Mouse (Mus musculus): ENCODE results near the gene Smyd5. TPM values are rescaled to one million over a fixed set of nuclear protein-coding genes. Genes with fewer than 3 reads are reported as not detected.

Smyd5 gene
- polyA plus RNA-seq, 1 experiment, result 9.5 TPM

DNA sequence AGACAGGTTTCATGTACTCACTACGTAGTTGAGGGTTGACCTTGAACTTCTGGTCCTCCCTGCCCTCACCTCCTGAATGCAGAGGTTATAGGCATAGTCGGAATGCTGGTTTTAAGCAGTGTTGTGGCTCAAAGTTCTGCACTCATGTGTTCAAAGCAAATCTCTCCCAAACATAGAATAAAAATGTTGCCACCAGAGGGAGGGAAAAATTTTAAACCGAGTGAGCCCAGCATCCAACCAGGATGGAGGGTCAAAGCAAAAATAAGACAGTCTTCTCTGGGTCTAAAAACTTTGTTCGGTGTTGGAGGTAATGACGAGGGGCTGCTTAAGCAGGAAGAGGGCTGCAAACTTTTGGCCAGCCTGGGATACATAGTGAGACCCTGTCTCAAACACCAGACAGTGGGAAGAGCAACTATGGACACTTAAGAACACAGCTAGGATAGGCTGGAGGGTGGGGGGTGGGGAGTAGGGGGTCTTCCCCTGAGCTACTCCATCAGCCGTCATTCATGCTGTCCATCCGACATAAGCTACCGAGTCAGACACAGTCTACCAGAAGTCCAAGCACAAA is 431 bp upstream of the Smyd5 start:
- WGBS, result 48% methylated on average over 8 of the region's 8 CpGs
- H3K27ac ChIP-seq (ENCODE audit: insufficient read depth, low read depth, low read length), result no peak overlapping the region
- H3K27me3 ChIP-seq (ENCODE audit: control insufficient read depth, insufficient read depth, low read length), result no peaks in the 10 kb centered on the region
- H3K4me3 ChIP-seq (ENCODE audit: low read depth, low read length), result peak overlapping the region; percentile 97
- TF ChIP-seq CTCF (IDR thresholded peaks at IDR 0.05; ENCODE audit: extremely low read depth, insufficient read length, insufficient replicate concordance, low read depth, low read length), result no peak
- no peak for TF ChIP-seq POLR2A (IDR thresholded peaks at IDR 0.05; ENCODE audit: low read depth, low read length)
- H3K4me1 ChIP-seq (ENCODE audit: control insufficient read depth, insufficient read depth, insufficient read length, low read length), result peaks cover 8% of the 10 kb centered on the region
- H3K36me3 ChIP-seq (ENCODE audit: control insufficient read depth, insufficient read depth, low read length), result no peaks in the 10 kb centered on the region

DNA sequence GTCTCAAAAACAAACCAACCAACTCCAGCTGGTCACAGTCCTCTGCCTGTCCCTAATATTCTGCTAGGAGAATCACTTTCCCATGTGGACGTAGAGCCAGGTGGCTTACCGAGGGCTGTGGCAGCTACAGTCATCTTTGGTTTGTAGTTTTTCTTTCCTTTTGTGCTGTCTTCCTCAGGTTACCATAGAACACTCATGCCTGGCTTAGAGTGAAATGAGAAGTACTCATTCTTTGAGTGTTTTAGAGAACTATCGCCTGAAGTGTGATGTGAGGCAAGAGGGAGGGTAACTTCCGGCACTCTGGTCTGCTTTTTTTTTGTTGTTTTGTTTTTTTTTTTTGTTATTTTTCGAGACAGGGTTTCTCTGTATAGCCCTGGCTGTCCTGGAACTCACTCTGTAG is 2.1 kb downstream of the Smyd5 start:
- peaks cover 8% of the 10 kb centered on the region for H3K4me1 ChIP-seq (ENCODE audit: control insufficient read depth, insufficient read depth, insufficient read length, low read length)
- WGBS, result 72% methylated on average over 5 of the region's 5 CpGs

DNA sequence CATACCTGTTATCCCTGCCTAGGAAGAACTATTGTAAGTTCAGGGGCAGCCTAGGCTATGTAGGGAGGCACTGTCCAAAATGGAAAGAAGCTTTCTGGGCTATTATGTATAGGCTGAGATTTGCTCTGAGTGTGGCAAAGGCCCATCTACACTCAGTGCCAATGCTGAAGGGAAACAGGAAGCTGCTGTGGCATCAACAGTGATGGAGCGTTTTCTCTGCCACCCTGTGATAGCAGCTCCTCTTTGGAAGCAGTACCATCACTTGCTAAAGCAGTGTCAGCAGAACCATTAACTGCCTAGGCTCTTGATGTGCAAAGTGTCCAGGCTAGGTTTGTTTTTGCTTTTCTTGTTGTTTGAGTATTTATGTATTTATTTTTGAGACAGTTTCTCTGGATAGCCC is 4.4 kb downstream of the Smyd5 start:
- peaks cover 7% of the 10 kb centered on the region for H3K36me3 ChIP-seq (ENCODE audit: control insufficient read depth, insufficient read depth, low read length)
- no peaks in the 10 kb centered on the region for H3K27me3 ChIP-seq (ENCODE audit: control insufficient read depth, insufficient read depth, low read length)
- no peak overlapping the region for H3K27ac ChIP-seq (ENCODE audit: insufficient read depth, low read depth, low read length)
- whole genome bisulfite sequencing, result 63% methylated on average over 1 of the region's 1 CpGs
- H3K4me3 ChIP-seq (ENCODE audit: low read depth, low read length), result no peak overlapping the region
- H3K4me1 ChIP-seq (ENCODE audit: control insufficient read depth, insufficient read depth, insufficient read length, low read length), result peaks cover 8% of the 10 kb centered on the region
- TF ChIP-seq CTCF (IDR thresholded peaks at IDR 0.05; ENCODE audit: extremely low read depth, insufficient read length, insufficient replicate concordance, low read depth, low read length) (no peak), POLR2A (IDR thresholded peaks at IDR 0.05; ENCODE audit: low read depth, low read length) (no peak)

More for the DNA sequence above, 2.1 kb downstream of the Smyd5 start:
- H3K27ac ChIP-seq (ENCODE audit: insufficient read depth, low read depth, low read length), result no peak overlapping the region
- TF ChIP-seq POLR2A (IDR thresholded peaks at IDR 0.05; ENCODE audit: low read depth, low read length) (no peak), CTCF (IDR thresholded peaks at IDR 0.05; ENCODE audit: extremely low read depth, insufficient read length, insufficient replicate concordance, low read depth, low read length) (no peak)
- H3K4me3 ChIP-seq (ENCODE audit: low read depth, low read length), result no peak overlapping the region
- no peaks in the 10 kb centered on the region for H3K27me3 ChIP-seq (ENCODE audit: control insufficient read depth, insufficient read depth, low read length)
- H3K36me3 ChIP-seq (ENCODE audit: control insufficient read depth, insufficient read depth, low read length), result no peaks in the 10 kb centered on the region

DNA sequence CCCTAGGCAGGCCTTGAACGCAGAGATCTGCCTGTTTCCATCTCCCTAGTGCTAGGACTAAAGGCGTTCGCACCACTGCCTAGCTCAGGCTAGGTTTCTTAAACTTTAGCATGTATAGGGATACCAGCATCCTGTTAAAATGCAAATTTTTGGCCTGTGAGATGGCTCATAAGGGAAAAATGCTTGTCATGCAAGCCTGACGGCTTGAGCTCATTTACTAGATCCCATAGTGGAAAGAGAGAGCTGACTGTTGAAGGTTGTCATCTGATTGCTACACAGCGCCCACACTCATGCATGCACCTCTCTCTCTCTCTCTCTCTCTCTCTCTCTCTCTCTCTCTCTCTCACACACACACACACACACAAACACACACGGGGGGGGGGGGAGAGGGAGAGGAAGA is 4.8 kb downstream of the Smyd5 start:
- no peak overlapping the region for H3K4me3 ChIP-seq (ENCODE audit: low read depth, low read length)
- TF ChIP-seq POLR2A (IDR thresholded peaks at IDR 0.05; ENCODE audit: low read depth, low read length) (no peak), CTCF (IDR thresholded peaks at IDR 0.05; ENCODE audit: extremely low read depth, insufficient read length, insufficient replicate concordance, low read depth, low read length) (no peak)
- no peaks in the 10 kb centered on the region for H3K27me3 ChIP-seq (ENCODE audit: control insufficient read depth, insufficient read depth, low read length)
- peaks cover 10% of the 10 kb centered on the region for H3K36me3 ChIP-seq (ENCODE audit: control insufficient read depth, insufficient read depth, low read length)
- H3K27ac ChIP-seq (ENCODE audit: insufficient read depth, low read depth, low read length), result no peak overlapping the region
- peaks cover 5% of the 10 kb centered on the region for H3K4me1 ChIP-seq (ENCODE audit: control insufficient read depth, insufficient read depth, insufficient read length, low read length)
- WGBS, result 83% methylated on average over 6 of the region's 6 CpGs

DNA sequence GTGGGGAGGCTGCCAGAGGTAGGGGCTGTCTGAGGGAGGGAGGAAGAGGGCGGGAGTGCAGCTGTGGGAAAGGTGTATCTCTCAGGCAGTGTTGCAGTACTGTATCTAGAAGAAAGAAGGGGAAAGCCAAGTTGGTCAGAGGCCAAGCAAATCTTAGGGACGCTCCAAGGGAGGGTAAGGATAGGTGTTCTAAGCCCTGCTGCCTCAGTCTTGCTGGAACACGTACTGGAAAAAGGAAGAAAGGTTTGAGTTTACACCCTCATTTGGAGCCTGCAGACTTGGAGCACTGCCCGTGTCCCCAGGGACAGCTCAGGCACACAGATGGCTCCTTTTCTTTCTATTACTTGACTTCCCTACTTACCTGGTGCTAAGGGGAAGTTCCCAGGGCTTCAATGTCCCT is 9.4 kb downstream of the Smyd5 start:
- TF ChIP-seq POLR2A (IDR thresholded peaks at IDR 0.05; ENCODE audit: low read depth, low read length) (no peak), CTCF (IDR thresholded peaks at IDR 0.05; ENCODE audit: extremely low read depth, insufficient read length, insufficient replicate concordance, low read depth, low read length) (no peak)
- H3K4me1 ChIP-seq (ENCODE audit: control insufficient read depth, insufficient read depth, insufficient read length, low read length), result peaks cover 6% of the 10 kb centered on the region; the same call in 1 of the 2 replicates
- no peaks in the 10 kb centered on the region for H3K27me3 ChIP-seq (ENCODE audit: control insufficient read depth, insufficient read depth, low read length)
- WGBS, result 85% methylated on average over 4 of the region's 4 CpGs
- H3K36me3 ChIP-seq (ENCODE audit: control insufficient read depth, insufficient read depth, low read length), result peaks cover 20% of the 10 kb centered on the region
- no peak overlapping the region for H3K27ac ChIP-seq (ENCODE audit: insufficient read depth, low read depth, low read length)
- no peak overlapping the region for H3K4me3 ChIP-seq (ENCODE audit: low read depth, low read length)

DNA sequence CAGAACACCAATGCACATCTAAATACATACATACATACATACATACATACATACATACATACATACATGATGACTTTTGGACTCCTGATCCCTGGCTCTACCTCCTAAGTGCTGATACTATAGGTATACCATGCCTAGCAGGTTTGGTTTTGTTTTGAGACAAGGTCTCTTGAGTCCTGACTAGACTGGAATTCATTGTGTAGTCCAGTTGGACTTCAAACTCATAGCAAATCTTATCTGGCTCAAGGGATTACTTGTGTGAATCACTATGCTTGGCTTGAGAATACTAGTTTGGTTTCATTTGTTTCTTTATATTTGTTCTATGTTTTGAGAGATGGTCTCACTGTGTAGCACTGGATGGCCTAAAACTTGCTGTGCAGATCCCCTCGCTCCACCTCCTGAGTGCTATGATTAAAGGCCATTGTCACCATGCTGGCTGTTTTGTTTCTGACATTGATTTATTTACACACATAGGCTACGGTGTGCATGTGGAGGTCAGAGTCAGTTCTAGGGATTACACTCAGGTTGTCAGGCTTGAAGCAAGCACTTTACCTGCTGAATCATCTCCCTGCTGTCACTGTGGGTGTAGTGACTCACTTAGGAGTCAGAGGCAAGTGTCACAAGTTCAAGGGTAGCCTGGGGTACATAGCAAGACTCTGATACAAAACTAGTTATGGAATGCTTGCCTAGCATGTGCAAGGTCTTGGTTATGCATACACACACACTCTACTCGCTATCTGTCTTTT is 11.9 kb downstream of the Smyd5 start:
- 79% methylated on average over 3 of the region's 3 CpGs for WGBS
- peak overlapping the region; percentile 2; the same call in 1 of the 2 replicates for H3K27ac ChIP-seq (ENCODE audit: insufficient read depth, low read depth, low read length)
- no peak overlapping the region for H3K4me3 ChIP-seq (ENCODE audit: low read depth, low read length)
- peaks cover 6% of the 10 kb centered on the region; the same call in 1 of the 2 replicates for H3K4me1 ChIP-seq (ENCODE audit: control insufficient read depth, insufficient read depth, insufficient read length, low read length)
- H3K27me3 ChIP-seq (ENCODE audit: control insufficient read depth, insufficient read depth, low read length), result no peaks in the 10 kb centered on the region
- TF ChIP-seq POLR2A (IDR thresholded peaks at IDR 0.05; ENCODE audit: low read depth, low read length) (no peak), CTCF (IDR thresholded peaks at IDR 0.05; ENCODE audit: extremely low read depth, insufficient read length, insufficient replicate concordance, low read depth, low read length) (no peak)
- H3K36me3 ChIP-seq (ENCODE audit: control insufficient read depth, insufficient read depth, low read length), result peaks cover 22% of the 10 kb centered on the region

DNA sequence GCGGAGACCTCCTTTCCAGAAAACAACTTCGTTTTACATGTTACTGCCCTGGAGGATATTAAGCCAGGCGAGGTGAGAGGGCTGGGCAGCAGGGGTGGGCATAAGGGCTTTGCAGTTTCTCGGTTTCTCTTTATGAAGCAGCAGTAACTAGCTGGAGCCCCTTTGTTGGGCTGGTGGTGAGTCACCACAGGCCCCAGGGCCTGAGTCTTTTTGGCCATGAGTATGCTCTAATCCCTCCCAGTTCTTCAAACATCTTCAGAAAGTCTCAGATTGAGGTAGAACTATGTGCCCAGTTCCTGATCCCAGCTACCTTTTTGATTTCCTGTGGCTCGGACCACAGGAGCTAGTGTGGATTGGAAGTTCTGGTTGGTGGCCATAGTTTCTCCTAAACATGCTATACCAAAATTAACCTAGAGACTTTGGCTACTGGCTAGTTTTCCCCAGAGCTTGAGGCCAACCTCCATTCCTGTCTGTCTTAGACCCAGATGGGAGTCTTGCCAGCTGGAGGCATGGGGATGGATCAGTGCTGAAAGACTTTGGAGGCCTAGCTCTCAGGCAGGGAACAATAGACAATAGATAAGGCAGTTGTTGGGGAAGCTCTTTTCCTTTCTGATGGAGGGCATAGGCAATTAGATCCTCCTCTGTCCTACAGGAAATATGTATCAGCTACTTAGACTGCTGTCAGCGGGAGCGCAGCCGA is 12.6 kb downstream of the Smyd5 start:
- WGBS, result 90% methylated on average over 8 of the region's 8 CpGs
- H3K36me3 ChIP-seq (ENCODE audit: control insufficient read depth, insufficient read depth, low read length), result peaks cover 22% of the 10 kb centered on the region
- no peaks in the 10 kb centered on the region for H3K27me3 ChIP-seq (ENCODE audit: control insufficient read depth, insufficient read depth, low read length)
- peaks cover 6% of the 10 kb centered on the region; the same call in 1 of the 2 replicates for H3K4me1 ChIP-seq (ENCODE audit: control insufficient read depth, insufficient read depth, insufficient read length, low read length)
- TF ChIP-seq CTCF (IDR thresholded peaks at IDR 0.05; ENCODE audit: extremely low read depth, insufficient read length, insufficient replicate concordance, low read depth, low read length) (no peak), POLR2A (IDR thresholded peaks at IDR 0.05; ENCODE audit: low read depth, low read length) (no peak)
- no peak overlapping the region for H3K4me3 ChIP-seq (ENCODE audit: low read depth, low read length)
- no peak overlapping the region; the same call in 1 of the 2 replicates for H3K27ac ChIP-seq (ENCODE audit: insufficient read depth, low read depth, low read length)

Measured in small intestine, adult 2 months (tissue).